In genomic region chr12:99610868-99611267, GRCm38 (mm10) we compare ENCODE assay signal across 22 mouse cellular contexts. TPM values are rescaled to one million over a fixed set of nuclear protein-coding genes. Genes with fewer than 3 reads are reported as not detected.
A peak's percentile ranks its signal among the peaks of the same experiment; 100 is the strongest.
DNase-seq lines count a peak whose midpoint lies in the region; ATAC-seq and TF ChIP-seq lines count a peak whose summit lies in the region.
"Had no signal": no experiment of that assay in that cellular context is flagged by ENCODE, and none has a peak within 500 bp of the region (broad histone marks: within the 10 kb centered on the region; RNA-seq: fewer than 3 reads in every experiment).

No protein-coding gene starts in this region.

- WGBS in spleen, adult 2 months = 67% methylated on average over 7 of the region's 7 CpGs

- peaks cover 34% of the 10 kb centered on the region for H3K4me1 ChIP-seq in spleen, adult 2 months (ENCODE audit: control insufficient read depth, insufficient read depth, insufficient read length)
- H3K4me1 ChIP-seq: embryonic facial prominence, embryonic 15.5 days; hindbrain, embryonic 12.5 days; hindbrain, embryonic 15.5 days; intestine, embryonic 15.5 days had no signal

- intact Hi-C loops in gastrocnemius, adult 2 months (cut with DNase I) = no loop called here

- peak; percentile 31 for DNase-seq in gastrocnemius, adult 2 months
- DNase-seq in gastrocnemius, postnatal 10 days = no peak
- no peak for DNase-seq in spleen, adult 2 months (ENCODE audit: low read depth in 1 of 2, low spot score in 2 of 2)
- no peak for DNase-seq in spleen, postnatal 36 days (ENCODE audit: low spot score in 2 of 2)
- DNase-seq in neural tube, embryonic 10.5 days (ENCODE audit: extremely low spot score, low spot score) = no peak
- DNase-seq: adrenal gland, postnatal 10 days; adrenal gland, postnatal 36 days; cerebellum, adult 11 months; cerebellum, adult 2 months; cerebellum, adult 9-11 months; cerebellum, postnatal 25 days; forebrain, postnatal 0 days; gastrocnemius, postnatal 36 days; kidney, adult 11 months had no signal

- no peaks in the 10 kb centered on the region for H3K36me3 ChIP-seq in spleen, adult 2 months (ENCODE audit: control insufficient read depth, insufficient read depth, low read length)
- H3K36me3 ChIP-seq: embryonic facial prominence, embryonic 12.5 days; embryonic facial prominence, embryonic 15.5 days; heart, embryonic 13.5 days; hindbrain, embryonic 12.5 days; hindbrain, embryonic 15.5 days; intestine, embryonic 15.5 days had no signal

- TF ChIP-seq POLR2A in spleen, adult 2 months (IDR thresholded peaks at IDR 0.05; ENCODE audit: low read depth, low read length) = no peak

- no peak for TF ChIP-seq CTCF in gastrocnemius, adult 2 months (IDR thresholded peaks at IDR 0.05)
- no peak for TF ChIP-seq CTCF in spleen, adult 2 months (IDR thresholded peaks at IDR 0.05; ENCODE audit: extremely low read depth, insufficient read depth, insufficient read length, insufficient replicate concordance)

- peak; percentile 7 for ATAC-seq in inflammation-experienced regulatory T-cells, adult 6 months
- ATAC-seq: forebrain, embryonic 14.5 days; forebrain, postnatal 0 days; intestine, embryonic 15.5 days had no signal

- peak overlapping the region; percentile 86; the same call in 1 of the 2 replicates for H3K27ac ChIP-seq in gastrocnemius, adult 2 months
- peak overlapping the region; percentile 90 for H3K27ac ChIP-seq in spleen, adult 2 months (ENCODE audit: insufficient read depth, low read length)
- H3K27ac ChIP-seq: embryonic facial prominence, embryonic 12.5 days; embryonic facial prominence, embryonic 15.5 days; hindbrain, embryonic 12.5 days; hindbrain, embryonic 15.5 days; intestine, embryonic 15.5 days had no signal

- no peaks in the 10 kb centered on the region for H3K27me3 ChIP-seq in spleen, adult 2 months (ENCODE audit: control insufficient read depth, insufficient read depth, low read length)
- H3K27me3 ChIP-seq: embryonic facial prominence, embryonic 15.5 days; heart, embryonic 13.5 days; hindbrain, embryonic 12.5 days; hindbrain, embryonic 15.5 days; intestine, embryonic 15.5 days had no signal

- H3K4me3 ChIP-seq in gastrocnemius, adult 2 months = no peak overlapping the region
- H3K4me3 ChIP-seq in spleen, adult 2 months (ENCODE audit: extremely low read depth, insufficient read depth, insufficient read length) = no peak overlapping the region
- H3K4me3 ChIP-seq: embryonic facial prominence, embryonic 12.5 days; embryonic facial prominence, embryonic 15.5 days; heart, embryonic 13.5 days; hindbrain, embryonic 12.5 days; hindbrain, embryonic 15.5 days; intestine, embryonic 15.5 days had no signal

RNA-seq across cellular contexts. Expression of gene Foxn3, which starts 47.5 kb away (rescaled TPM):
- 100 to 1,000 TPM; 190 to 201 TPM for total RNA-seq in gastrocnemius, adult 2 months (2021)
- total RNA-seq in gastrocnemius, postnatal 10 days (2021) = 100 to 1,000 TPM; 227 to 232 TPM
- polyA plus RNA-seq in spleen, adult 2 months (2012; rRNA removed) = 37.8 and 54.8 TPM in 2 replicates
- polyA plus RNA-seq in inflammation-experienced regulatory T-cells, adult 6 months (2017; shearing (Covaris generic)) = 100 to 1,000 TPM in 1 of 3 experiments, 10 to 100 TPM in 2; 65.0 to 119 (median 97.5) TPM
